ENCODE assay signal across 8 mouse cellular contexts in the genomic region with DNA sequence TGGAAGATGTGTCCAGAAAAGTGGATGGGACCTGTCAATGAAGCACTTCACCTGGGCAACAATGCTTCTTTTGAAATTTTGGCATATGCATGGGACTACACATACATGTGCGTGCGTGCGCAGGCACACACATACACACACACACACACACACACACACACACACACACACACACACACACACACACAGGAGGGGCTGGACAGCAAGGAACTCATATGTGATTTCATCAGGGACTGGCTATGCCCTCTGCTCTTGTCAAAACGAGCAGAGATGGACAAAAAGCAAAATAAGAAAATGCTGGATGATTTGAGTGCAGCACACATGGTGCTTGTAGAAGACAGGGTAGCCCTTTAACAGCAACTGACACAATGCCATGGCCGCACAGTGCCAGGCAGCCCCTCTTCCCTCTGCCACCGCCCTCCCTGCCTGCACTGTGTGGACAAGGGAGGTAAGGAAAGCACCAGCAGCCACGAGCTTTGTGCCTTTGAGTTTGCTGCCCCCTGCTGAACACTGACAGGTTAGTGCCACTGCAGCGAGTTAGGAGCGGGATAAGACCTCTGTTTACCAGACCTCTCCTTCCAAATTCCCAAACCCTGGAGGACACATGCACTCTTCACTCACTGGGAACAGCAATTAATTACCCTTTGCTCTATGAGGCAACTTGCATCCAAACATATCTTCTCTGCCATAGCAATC. TPM values are rescaled to one million over a fixed set of nuclear protein-coding genes. Genes with fewer than 3 reads are reported as not detected.
DNase-seq lines count a peak whose midpoint lies in the region; ATAC-seq and TF ChIP-seq lines count a peak whose summit lies in the region.

No protein-coding gene starts in this region.

- H3K9me3 ChIP-seq in heart, embryonic 12.5 days (replicated peaks), result no peaks in the 10 kb centered on the region
- no peaks in the 10 kb centered on the region for H3K9me3 ChIP-seq in kidney, embryonic 16.5 days (ENCODE audit: low read length)
- H3K9me3 ChIP-seq in limb, embryonic 15.5 days, result no peaks in the 10 kb centered on the region
- no peaks in the 10 kb centered on the region for H3K9me3 ChIP-seq in midbrain, postnatal 0 days (ENCODE audit: low read length)

- DNase-seq in adrenal gland, postnatal 10 days, result peak; percentile 78
- peak; percentile 76 for DNase-seq in embryo, embryonic 9.5 days (ENCODE audit: extremely low spot score)
- DNase-seq in midbrain, postnatal 0 days (ENCODE audit: low spot score), result peak; percentile 88
- DNase-seq in thymus, postnatal 10 days (ENCODE audit: low spot score in 2 of 2), result peak; percentile 7 to 47

- no peak overlapping the region for H3K27ac ChIP-seq in heart, embryonic 12.5 days (ENCODE audit: poor library complexity, severe bottlenecking)
- H3K27ac ChIP-seq in kidney, embryonic 16.5 days (ENCODE audit: low read length), result no peak overlapping the region
- no peak overlapping the region for H3K27ac ChIP-seq in limb, embryonic 15.5 days
- no peak overlapping the region for H3K27ac ChIP-seq in midbrain, postnatal 0 days (ENCODE audit: low read depth, low read length)

- TF ChIP-seq CTCF in C2C12 (IDR thresholded peaks at IDR 0.05; ENCODE audit: control insufficient read depth, insufficient read depth, insufficient read length), result peak; percentile 52
- TF ChIP-seq CTCF in midbrain, postnatal 0 days (IDR thresholded peaks at IDR 0.05), result peak; percentile 95

- no peak overlapping the region for H3ac ChIP-seq in C2C12 (ENCODE audit: control insufficient read depth, insufficient read length, low read depth)

- no peak overlapping the region for H3K9ac ChIP-seq in heart, embryonic 12.5 days
- H3K9ac ChIP-seq in kidney, embryonic 16.5 days (replicated peaks; ENCODE audit: low read length), result no peak overlapping the region
- H3K9ac ChIP-seq in limb, embryonic 15.5 days, result no peak overlapping the region
- no peak overlapping the region for H3K9ac ChIP-seq in midbrain, postnatal 0 days (replicated peaks; ENCODE audit: low read length, poor library complexity, severe bottlenecking)

- H3K79me3 ChIP-seq in C2C12 (ENCODE audit: low read depth), result no peaks in the 10 kb centered on the region

- ATAC-seq in heart, embryonic 12.5 days (ENCODE audit: insufficient number of reproducible peaks, low FRiP score), result peak; percentile 36; the same call in 1 of the 2 replicates
- ATAC-seq in kidney, embryonic 16.5 days (ENCODE audit: low FRiP score, low TSS enrichment), result peak; percentile 89
- ATAC-seq in limb, embryonic 15.5 days (ENCODE audit: insufficient number of reproducible peaks, low FRiP score, low TSS enrichment, low read depth), result peak; percentile 63; the same call in 1 of the 2 replicates
- ATAC-seq in midbrain, postnatal 0 days (ENCODE audit: low FRiP score), result peak; percentile 91

- no peaks in the 10 kb centered on the region for H3K4me1 ChIP-seq in heart, embryonic 12.5 days (replicated peaks)
- H3K4me1 ChIP-seq in kidney, embryonic 16.5 days (ENCODE audit: insufficient read depth, low read length), result 0 out of 2 replicates have a peak, but pooled peaks cover 2% of the 10 kb centered on the region
- no peaks in the 10 kb centered on the region for H3K4me1 ChIP-seq in limb, embryonic 15.5 days
- H3K4me1 ChIP-seq in midbrain, postnatal 0 days (ENCODE audit: insufficient read depth, low read length), result no peaks in the 10 kb centered on the region

- no peak overlapping the region for H3K4me3 ChIP-seq in C2C12 (ENCODE audit: insufficient read depth, poor library complexity, severe bottlenecking)
- no peak overlapping the region for H3K4me3 ChIP-seq in heart, embryonic 12.5 days
- no peak overlapping the region for H3K4me3 ChIP-seq in kidney, embryonic 16.5 days (ENCODE audit: low read length)
- H3K4me3 ChIP-seq in limb, embryonic 15.5 days, result no peak overlapping the region
- no peak overlapping the region for H3K4me3 ChIP-seq in midbrain, postnatal 0 days (ENCODE audit: low read depth, low read length)

- WGBS in heart, embryonic 12.5 days, result 53% methylated on average over 9 of the region's 9 CpGs
- 49% methylated on average over 9 of the region's 9 CpGs for WGBS in kidney, embryonic 16.5 days
- 51% methylated on average over 9 of the region's 9 CpGs for whole genome bisulfite sequencing in limb, embryonic 15.5 days
- 46% methylated on average over 9 of the region's 9 CpGs for WGBS in midbrain, postnatal 0 days

- peaks cover 20% of the 10 kb centered on the region for H3K36me3 ChIP-seq in C2C12 (ENCODE audit: control insufficient read depth, insufficient read depth)
- H3K36me3 ChIP-seq in heart, embryonic 12.5 days, result peaks cover 63% of the 10 kb centered on the region
- peaks cover 12% of the 10 kb centered on the region; the same call in 1 of the 2 replicates for H3K36me3 ChIP-seq in kidney, embryonic 16.5 days (ENCODE audit: insufficient read depth, low read length)
- H3K36me3 ChIP-seq in limb, embryonic 15.5 days, result peaks cover 55% of the 10 kb centered on the region
- peaks cover 23% of the 10 kb centered on the region; the same call in 1 of the 2 replicates for H3K36me3 ChIP-seq in midbrain, postnatal 0 days (ENCODE audit: insufficient read depth, low read length)

- H3K27me3 ChIP-seq in C2C12 (ENCODE audit: control insufficient read depth, insufficient read depth, insufficient read length), result no peaks in the 10 kb centered on the region
- no peaks in the 10 kb centered on the region for H3K27me3 ChIP-seq in heart, embryonic 12.5 days (replicated peaks)
- H3K27me3 ChIP-seq in kidney, embryonic 16.5 days (ENCODE audit: insufficient read depth, low read length), result no peaks in the 10 kb centered on the region
- no peaks in the 10 kb centered on the region for H3K27me3 ChIP-seq in limb, embryonic 15.5 days
- H3K27me3 ChIP-seq in midbrain, postnatal 0 days (ENCODE audit: insufficient read depth, low read length), result no peaks in the 10 kb centered on the region

- no peaks in the 10 kb centered on the region for H3K79me2 ChIP-seq in C2C12 (ENCODE audit: control insufficient read depth, insufficient read depth)

- H3K4me2 ChIP-seq in heart, embryonic 12.5 days, result no peak overlapping the region
- no peak overlapping the region for H3K4me2 ChIP-seq in kidney, embryonic 16.5 days (replicated peaks; ENCODE audit: low read depth, low read length)
- H3K4me2 ChIP-seq in limb, embryonic 15.5 days, result no peak overlapping the region
- no peak overlapping the region for H3K4me2 ChIP-seq in midbrain, postnatal 0 days (ENCODE audit: low read depth, low read length, poor library complexity, severe bottlenecking)

TF ChIP-seq in C2C12, 6 proteins besides CTCF, POLR2A, EP300 and RAD21:
- TF ChIP-seq CEBPB (IDR thresholded peaks at IDR 0.05; ENCODE audit: low read depth) (no peak), MYOD1 (IDR thresholded peaks at IDR 0.05; ENCODE audit: control insufficient read depth, insufficient read length, low read depth) (no peak), MYOG (IDR thresholded peaks at IDR 0.05; ENCODE audit: control insufficient read depth, extremely low read depth, insufficient read length) (no peak), FOSL1 (IDR thresholded peaks at IDR 0.05; ENCODE audit: insufficient read depth, low read length, poor library complexity, severe bottlenecking) (no peak), USF1 (IDR thresholded peaks at IDR 0.05; ENCODE audit: low read depth) (no peak), MAX (IDR thresholded peaks at IDR 0.05) (no peak)

RNA-seq across cellular contexts. Expression of gene Tgfbrap1, which starts 32.7 kb away (rescaled TPM):
- polyA plus RNA-seq in C2C12 (2012; fragmentation: generic; extraction: Trizol), result 9.5 TPM
- 10 to 100 TPM; 23.0 to 26.8 TPM for total RNA-seq in adrenal gland, postnatal 10 days (2021)
- polyA plus RNA-seq in heart, embryonic 12.5 days (2016; fragmentation: Nextera tagmentation; extraction: Ambion mirVana), result 9.6 and 10.6 TPM in 2 replicates
- polyA plus RNA-seq in kidney, embryonic 16.5 days (2015; fragmentation: Nextera tagmentation; extraction: Ambion mirVana), result 10.8 and 13.1 TPM in 2 replicates
- polyA plus RNA-seq in limb, embryonic 15.5 days (2015; fragmentation: Nextera tagmentation; extraction: Ambion mirVana), result 10.6 and 11.9 TPM in 2 replicates
- 45.6 and 47.2 TPM in 2 replicates for total RNA-seq in midbrain, postnatal 0 days (2014; rRNA removed)
- polyA plus RNA-seq in midbrain, postnatal 0 days (2015; fragmentation: Nextera tagmentation; extraction: Ambion mirVana), result 15.7 and 16.9 TPM in 2 replicates

RNA-seq across cellular contexts. Expression of gene AI597479, which starts 32.7 kb away (rescaled TPM):
- 6.6 TPM for polyA plus RNA-seq in C2C12 (2012; fragmentation: generic; extraction: Trizol)
- total RNA-seq in adrenal gland, postnatal 10 days (2021), result 10 to 100 TPM; 13.2 to 16.4 TPM
- 25.7 and 27.8 TPM in 2 replicates for polyA plus RNA-seq in heart, embryonic 12.5 days (2016; fragmentation: Nextera tagmentation; extraction: Ambion mirVana)
- polyA plus RNA-seq in kidney, embryonic 16.5 days (2015; fragmentation: Nextera tagmentation; extraction: Ambion mirVana), result 36.4 and 36.8 TPM in 2 replicates
- 29.1 and 29.9 TPM in 2 replicates for polyA plus RNA-seq in limb, embryonic 15.5 days (2015; fragmentation: Nextera tagmentation; extraction: Ambion mirVana)
- 36.8 and 43.6 TPM in 2 replicates for total RNA-seq in midbrain, postnatal 0 days (2014; rRNA removed)
- 36.6 and 38.3 TPM in 2 replicates for polyA plus RNA-seq in midbrain, postnatal 0 days (2015; fragmentation: Nextera tagmentation; extraction: Ambion mirVana)

Comparison
In these comparisons a context has a peak if more than half of its experiments do, and no peak if none do; other contexts are left out.
1. DNase-seq: peak in every context shown above with its lines; median percentile 88 in midbrain, postnatal 0 days; 78 in adrenal gland, postnatal 10 days; 76 in embryo, embryonic 9.5 days; 27 in thymus, postnatal 10 days.
2. ATAC-seq: peak in every context shown above with its lines; median percentile 91 in midbrain, postnatal 0 days; 89 in kidney, embryonic 16.5 days; 63 in limb, embryonic 15.5 days; 36 in heart, embryonic 12.5 days.